Mouse (Mus musculus) embryonic facial prominence, embryonic 13.5 days (tissue): Measurements from ENCODE around the gene Cbx4. TPM values are rescaled to one million over a fixed set of nuclear protein-coding genes. Genes with fewer than 3 reads are reported as not detected.

Experiments
- ATAC-seq: fragments of 200-750 bp; cut with Nextera tagmentation; 2 replicates; pipeline ENCODE4 v1.8.0; 2017; ENCODE audit warnings: low read depth; ENCODE audit not compliant: insufficient number of reproducible peaks, insufficient read depth, low FRiP score, low TSS enrichment
- H3K27ac ChIP-seq: fragments of 300-500 bp; sonication (generic); 2 replicates; pipeline ENCODE4 v1.5.1; 2015; ENCODE audit warnings: moderate library complexity, mild to moderate bottlenecking, inconsistent platforms
- H3K27me3 ChIP-seq: fragments of 300-500 bp; sonication (generic); 2 replicates; pipeline ENCODE4 v1.6.1; 2015; ENCODE audit warnings: mild to moderate bottlenecking, inconsistent platforms
- H3K36me3 ChIP-seq: fragments of 300-500 bp; sonication (generic); 2 replicates; pipeline ENCODE4 v1.6.1; 2015; ENCODE audit warnings: mild to moderate bottlenecking, inconsistent platforms
- H3K4me1 ChIP-seq: fragments of 300-500 bp; sonication (generic); 2 replicates; pipeline ENCODE4 v1.6.1; 2015; ENCODE audit warnings: inconsistent platforms
- H3K4me2 ChIP-seq: fragments of 300-500 bp; sonication (generic); 2 replicates; pipeline ENCODE4 v1.6.1; 2015; ENCODE audit warnings: moderate library complexity, mild to moderate bottlenecking, inconsistent platforms
- H3K4me3 ChIP-seq: fragments of 300-500 bp; sonication (generic); 2 replicates; pipeline ENCODE4 v1.5.1; 2015; ENCODE audit warnings: mild to moderate bottlenecking, inconsistent platforms
- H3K9ac ChIP-seq: fragments of 300-500 bp; sonication (generic); 2 replicates; pipeline ENCODE4 v1.6.1; 2015; ENCODE audit warnings: mild to moderate bottlenecking, inconsistent platforms
- H3K9me3 ChIP-seq: fragments of 300-500 bp; sonication (generic); 2 replicates; pipeline ENCODE4 v1.6.1; 2016; ENCODE audit warnings: inconsistent platforms
- WGBS: fragments of 180-500 bp; shearing (Covaris S2); methylation state at CpG from one replicate; pipeline ENCODE4 v1.1.7; 2015; ENCODE audit warnings: mixed read lengths; 5-methylcytosine and 5-hydroxymethylcytosine counted together
- polyA plus RNA-seq: library from polyadenylated mRNA; unstranded; fragments of >200 nt; fragmentation: Nextera tagmentation; extraction: Ambion mirVana; gene quantifications from 2 replicates; pipeline ENCODE4 v1.2.1, GENCODE M21; 2015

Cbx4 gene
- polyA plus RNA-seq, 1 experiment from 2014 or later = 14.4 TPM

DNA sequence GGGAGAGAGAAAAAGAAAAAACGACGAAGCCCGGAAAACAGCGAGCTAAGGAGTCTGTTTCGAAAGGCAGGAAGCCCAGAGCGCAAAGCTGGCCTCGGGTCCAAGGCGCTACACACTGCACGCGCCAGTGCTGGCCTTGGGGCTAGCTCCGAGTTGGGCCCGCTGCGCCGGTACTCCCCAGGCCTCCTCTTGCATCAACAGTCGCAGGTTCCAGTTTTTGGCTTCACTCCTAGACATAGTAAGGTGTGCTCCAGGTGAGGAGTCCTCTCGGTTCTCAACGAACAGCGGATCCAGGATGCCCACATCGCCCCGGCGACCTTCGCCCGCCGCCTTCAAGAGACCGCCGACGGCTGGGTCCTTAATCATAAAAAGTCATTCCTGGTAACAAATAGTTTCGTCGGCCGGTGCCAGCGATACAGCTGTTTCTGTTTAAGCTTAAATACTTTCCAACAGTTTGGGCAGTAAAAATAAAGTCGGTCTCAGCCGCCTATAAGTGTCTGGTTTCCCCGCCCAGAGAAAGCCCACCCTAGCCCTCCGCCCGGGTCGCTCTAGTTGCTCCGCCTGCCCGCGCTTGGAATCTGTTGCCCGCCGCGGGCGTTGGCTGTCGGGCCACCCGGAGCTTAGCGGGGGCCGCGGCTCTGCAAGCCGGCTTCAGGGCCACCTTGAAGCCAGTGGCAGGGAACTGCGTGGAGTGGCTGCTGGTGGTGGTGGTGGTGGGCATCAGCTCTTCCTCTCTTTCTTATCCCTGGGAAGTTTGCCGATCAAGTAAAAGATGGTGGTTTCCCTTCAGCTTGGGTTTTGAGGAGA is 43.4 kb downstream of the Cbx4 start:
- Histone ChIP-seq H3K9ac (peak overlapping the region; percentile 58), H3K27me3 (peaks cover 83% of the 10 kb centered on the region), H3K4me3 (peak overlapping the region; percentile 29), H3K4me1 (peaks cover 91% of the 10 kb centered on the region), H3K27ac (peak overlapping the region; percentile 84), H3K4me2 (peak overlapping the region; percentile 80), H3K9me3 (no peaks in the 10 kb centered on the region), H3K36me3 (peaks cover 10% of the 10 kb centered on the region)
- under 1% methylated on average over 52 of the region's 52 CpGs for WGBS
- no peak for ATAC-seq

DNA sequence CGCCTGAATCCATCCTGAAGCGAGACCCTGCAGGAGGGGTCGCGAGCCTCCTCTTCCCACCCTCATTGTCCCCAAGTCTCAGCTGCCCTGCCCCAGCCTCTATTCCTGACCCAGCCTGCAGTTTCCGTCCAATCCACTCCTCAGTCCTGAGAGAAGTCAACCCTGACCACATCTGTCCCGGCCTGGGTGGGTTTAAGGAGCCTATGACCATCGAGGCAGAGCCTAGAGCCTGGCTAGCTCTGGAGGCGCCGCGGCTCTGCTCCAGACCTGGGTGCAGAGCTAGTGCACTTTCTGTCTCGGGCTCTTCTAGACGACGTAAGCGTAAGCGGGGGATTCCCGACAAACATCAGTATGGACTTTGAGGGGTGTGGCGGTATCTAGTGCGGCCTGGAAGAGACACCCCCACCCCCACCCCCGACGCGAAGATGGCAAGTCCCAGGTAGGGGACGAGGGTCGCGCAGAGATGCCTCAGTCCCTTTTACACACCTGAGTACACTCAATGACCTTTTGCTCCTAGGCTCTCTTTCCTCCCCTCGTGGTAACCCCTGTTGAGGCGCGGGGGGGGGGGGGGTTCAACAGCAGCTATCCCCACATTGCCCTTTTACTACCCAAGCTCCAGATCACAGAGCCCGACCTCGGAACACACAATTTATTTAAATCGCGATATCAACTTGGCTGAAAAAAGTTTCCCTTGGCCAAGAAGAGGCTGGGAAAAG is 44.1 kb downstream of the Cbx4 start:
- H3K9me3 ChIP-seq = no peaks in the 10 kb centered on the region
- under 1% methylated on average over 31 of the region's 31 CpGs for WGBS
- H3K27me3 ChIP-seq = peaks cover 84% of the 10 kb centered on the region
- H3K4me2 ChIP-seq = peak overlapping the region; percentile 80
- H3K36me3 ChIP-seq = peaks cover 10% of the 10 kb centered on the region
- peak overlapping the region; percentile 72 for H3K9ac ChIP-seq
- peaks cover 91% of the 10 kb centered on the region for H3K4me1 ChIP-seq
- peak overlapping the region; percentile 84 for H3K27ac ChIP-seq
- no peak for ATAC-seq
- peak overlapping the region; percentile 76 for H3K4me3 ChIP-seq

DNA sequence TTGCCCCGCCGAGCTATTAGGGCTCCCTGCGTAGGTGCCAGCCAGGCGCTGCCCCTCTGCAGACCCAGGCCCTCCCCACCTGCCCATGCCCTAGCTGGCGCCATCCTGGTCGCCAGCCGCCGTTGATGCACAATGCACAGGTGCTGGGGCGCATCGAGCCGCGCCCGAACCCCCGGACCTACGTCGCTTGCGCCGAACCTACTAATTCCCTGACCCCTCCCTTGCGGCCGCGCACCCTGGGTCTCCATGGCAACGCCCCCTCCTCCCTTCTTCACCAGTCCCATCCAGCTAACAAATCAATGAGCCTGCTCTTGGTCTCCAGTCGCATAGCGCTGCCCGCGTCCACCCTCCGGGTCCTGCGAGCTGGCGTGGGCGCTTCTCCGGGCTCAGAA is 44.7 kb downstream of the Cbx4 start:
- Histone ChIP-seq H3K36me3 (peaks cover 10% of the 10 kb centered on the region), H3K4me2 (peak overlapping the region; percentile 80), H3K27me3 (peaks cover 83% of the 10 kb centered on the region), H3K9me3 (no peaks in the 10 kb centered on the region), H3K4me1 (peaks cover 87% of the 10 kb centered on the region), H3K27ac (no peak overlapping the region), H3K4me3 (peak overlapping the region; percentile 76), H3K9ac (peak overlapping the region; percentile 72)
- ATAC-seq = 0 out of 2 replicates have a peak, but pooled peaks have one; percentile 5
- 0% methylated on average over 31 of the region's 31 CpGs for WGBS

DNA sequence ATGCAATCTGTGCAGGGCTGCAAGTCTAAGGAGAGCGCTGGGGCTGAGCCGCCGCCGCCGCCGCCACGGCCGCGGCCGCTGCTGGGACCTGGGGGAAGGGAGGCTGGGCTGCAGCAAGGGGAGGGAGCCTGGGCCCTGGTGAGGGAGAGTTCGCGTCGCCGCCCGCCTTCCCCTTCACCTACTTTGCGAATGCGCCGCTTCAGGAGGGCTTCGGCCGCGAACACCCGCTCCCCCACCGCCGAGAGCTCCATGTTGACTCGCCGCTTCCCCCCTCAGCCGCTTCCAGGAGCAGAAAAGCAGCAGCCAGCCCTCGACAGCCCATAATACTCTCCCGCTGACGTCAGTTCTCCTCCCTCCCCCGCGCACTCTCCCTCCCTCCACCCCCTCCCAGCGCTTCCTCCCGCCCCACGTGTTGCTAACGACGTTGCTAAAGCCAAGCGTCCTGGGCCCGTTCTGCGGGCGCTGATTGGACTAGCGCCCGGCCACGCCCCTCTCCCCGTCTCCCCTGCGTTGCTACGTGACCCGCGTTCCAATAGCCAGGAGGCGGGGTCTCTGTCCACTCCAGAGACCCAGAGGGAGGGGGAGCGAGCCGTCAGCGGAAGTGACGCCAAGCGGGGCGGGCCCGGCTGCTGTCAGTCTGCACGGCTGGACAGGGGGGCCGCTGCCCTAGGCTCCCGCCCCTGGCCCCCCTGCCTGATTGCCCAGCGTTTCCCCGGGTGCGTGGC is 45.3 kb downstream of the Cbx4 start, which contains the start of gene Cbx8:
Gene Cbx8 (minus strand): TSS at position 370 of the 725 bp plus-strand sequence.
- H3K9me3 ChIP-seq = no peaks in the 10 kb centered on the region
- H3K27ac ChIP-seq = peak within 1 kb of the TSS; percentile 84
- ATAC-seq = peak; percentile 89
- H3K27me3 ChIP-seq = peaks cover 83% of the 10 kb centered on the region
- H3K36me3 ChIP-seq = peaks cover 10% of the 10 kb centered on the region
- peaks cover 84% of the 10 kb centered on the region for H3K4me1 ChIP-seq
- under 1% methylated on average over 54 of the region's 63 CpGs for WGBS
- peak within 1 kb of the TSS; percentile 76 for H3K4me3 ChIP-seq
- H3K9ac ChIP-seq = peak within 1 kb of the TSS; percentile 84
- peak within 1 kb of the TSS; percentile 80 for H3K4me2 ChIP-seq

DNA sequence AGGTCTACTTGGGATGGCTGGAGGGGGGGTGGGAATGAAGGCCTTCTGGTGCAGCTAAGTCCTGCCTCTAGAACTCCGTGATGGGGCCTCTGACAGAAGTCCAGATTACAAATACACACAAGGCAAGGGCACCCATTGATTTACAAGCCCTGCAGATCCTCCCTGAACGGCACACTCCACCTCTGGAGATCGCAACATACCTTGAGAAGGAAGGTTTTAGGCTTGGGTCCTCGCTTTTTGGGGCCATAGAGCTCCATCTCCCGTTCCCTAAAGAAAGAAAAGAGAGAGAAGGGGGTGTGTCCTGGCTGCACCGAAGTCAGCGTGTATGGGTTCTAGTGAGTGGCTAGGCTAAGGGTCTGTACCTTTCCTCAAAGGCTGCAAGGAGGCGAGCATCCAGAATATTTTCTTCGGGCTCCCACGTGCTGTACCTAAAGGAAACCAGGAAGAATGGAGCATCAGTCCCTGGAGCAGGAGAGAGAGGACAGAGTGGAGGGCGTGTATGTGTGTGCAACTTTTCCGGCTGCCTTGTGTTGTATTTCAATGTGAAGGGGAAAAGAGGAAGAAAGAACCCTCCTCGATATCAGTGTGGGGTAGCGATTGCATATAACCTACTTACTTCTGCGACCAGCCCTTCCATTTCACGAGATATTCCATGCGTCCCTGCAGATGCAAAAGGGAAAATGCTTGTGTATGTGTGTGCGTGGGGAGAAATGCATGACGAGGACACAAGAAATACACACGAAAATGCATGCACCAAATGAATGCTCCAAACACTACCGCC is 46.1 kb downstream of the Cbx4 start:
- peak overlapping the region; percentile 84 for H3K9ac ChIP-seq
- no peaks in the 10 kb centered on the region for H3K9me3 ChIP-seq
- no peak for ATAC-seq
- peak overlapping the region; percentile 83 for H3K27ac ChIP-seq
- peaks cover 85% of the 10 kb centered on the region for H3K4me1 ChIP-seq
- peaks cover 10% of the 10 kb centered on the region for H3K36me3 ChIP-seq
- 5% methylated on average over 21 of the region's 21 CpGs for WGBS
- H3K4me2 ChIP-seq = peak overlapping the region; percentile 80
- H3K27me3 ChIP-seq = peaks cover 83% of the 10 kb centered on the region
- peak overlapping the region; percentile 76 for H3K4me3 ChIP-seq

DNA sequence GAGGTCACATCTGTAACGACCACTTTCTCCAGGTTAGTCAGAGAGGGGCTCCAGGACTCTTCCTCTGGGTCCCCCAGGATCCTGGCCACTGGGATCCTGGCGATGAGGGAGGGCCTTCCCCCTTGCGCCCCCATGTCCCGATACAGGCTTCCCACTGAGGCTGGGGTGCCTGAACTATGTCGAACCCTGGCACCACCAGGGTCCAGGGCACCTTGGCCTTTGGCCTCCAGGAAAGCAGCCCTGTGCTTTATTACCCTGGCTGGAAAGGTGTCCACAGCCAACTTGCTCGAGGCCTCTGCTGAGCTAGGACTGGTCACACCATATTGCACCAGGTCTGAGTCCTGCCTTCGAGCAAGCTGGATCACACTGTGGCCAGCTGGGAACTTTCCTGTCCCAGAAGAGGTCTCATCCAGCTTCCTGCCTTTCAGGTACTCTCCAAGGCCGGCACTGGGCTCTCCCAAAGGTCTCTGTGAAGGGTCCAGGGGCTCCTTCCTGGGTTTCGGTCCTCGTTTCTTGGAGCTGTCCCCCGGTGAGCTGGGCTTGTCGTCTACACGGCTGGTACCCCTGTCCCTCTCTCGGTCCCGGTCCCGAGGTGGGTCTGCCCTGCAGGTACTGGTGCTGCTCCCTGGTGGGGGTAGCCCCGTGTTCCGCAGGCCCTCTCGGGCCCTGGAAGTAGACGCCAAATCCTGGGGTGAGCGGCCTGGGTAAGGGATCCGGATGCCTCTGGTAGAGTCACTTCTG is 47.1 kb downstream of the Cbx4 start:
- Histone ChIP-seq H3K36me3 (peaks cover 10% of the 10 kb centered on the region), H3K9ac (peak overlapping the region; percentile 36; the same call in 1 of the 2 replicates), H3K27me3 (peaks cover 84% of the 10 kb centered on the region), H3K9me3 (no peaks in the 10 kb centered on the region), H3K27ac (no peak overlapping the region), H3K4me1 (peaks cover 85% of the 10 kb centered on the region), H3K4me3 (0 out of 2 replicates have a peak overlapping the region, but pooled peaks have one; percentile 4), H3K4me2 (peak overlapping the region; percentile 86)
- 38% methylated on average over 22 of the region's 22 CpGs for WGBS
- no peak for ATAC-seq

DNA sequence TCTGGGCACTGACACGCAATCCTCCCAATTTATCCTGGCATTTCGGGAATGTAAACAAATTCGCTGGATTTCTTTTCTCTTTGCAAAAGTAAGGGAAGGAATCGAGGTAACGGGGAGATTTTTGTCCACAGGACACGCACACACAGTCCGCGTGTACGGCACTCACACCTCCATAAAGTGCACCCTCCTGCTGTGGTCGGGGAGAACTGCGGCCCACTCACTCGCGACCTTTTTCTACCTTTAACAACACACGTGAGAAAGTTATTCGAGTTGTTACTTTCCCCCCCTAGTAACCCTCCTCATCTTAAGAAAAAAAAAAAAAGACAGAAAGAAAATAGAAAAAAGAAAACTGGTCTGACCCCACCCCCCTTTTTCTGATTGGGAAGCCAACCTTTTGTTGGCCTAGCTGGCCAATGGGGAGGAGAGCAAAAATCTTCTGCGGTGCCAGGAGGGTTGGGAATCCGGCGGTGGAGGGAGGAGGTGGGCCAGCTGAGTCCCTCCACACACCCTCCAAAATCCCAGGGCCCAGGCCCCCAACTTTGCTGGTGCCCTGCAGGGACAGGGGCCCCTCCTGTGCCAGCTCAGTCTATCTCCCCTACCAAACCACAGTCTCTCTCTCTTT is 48.1 kb downstream of the Cbx4 start:
- Histone ChIP-seq H3K9me3 (no peaks in the 10 kb centered on the region), H3K27me3 (peaks cover 81% of the 10 kb centered on the region), H3K27ac (0 out of 2 replicates have a peak overlapping the region, but pooled peaks have one; percentile 7), H3K9ac (peak overlapping the region; percentile 70; the same call in 1 of the 2 replicates), H3K36me3 (peaks cover 10% of the 10 kb centered on the region), H3K4me1 (peaks cover 76% of the 10 kb centered on the region), H3K4me3 (peak overlapping the region; percentile 51), H3K4me2 (peak overlapping the region; percentile 86)
- no peak for ATAC-seq
- WGBS = 6% methylated on average over 18 of the region's 18 CpGs

DNA sequence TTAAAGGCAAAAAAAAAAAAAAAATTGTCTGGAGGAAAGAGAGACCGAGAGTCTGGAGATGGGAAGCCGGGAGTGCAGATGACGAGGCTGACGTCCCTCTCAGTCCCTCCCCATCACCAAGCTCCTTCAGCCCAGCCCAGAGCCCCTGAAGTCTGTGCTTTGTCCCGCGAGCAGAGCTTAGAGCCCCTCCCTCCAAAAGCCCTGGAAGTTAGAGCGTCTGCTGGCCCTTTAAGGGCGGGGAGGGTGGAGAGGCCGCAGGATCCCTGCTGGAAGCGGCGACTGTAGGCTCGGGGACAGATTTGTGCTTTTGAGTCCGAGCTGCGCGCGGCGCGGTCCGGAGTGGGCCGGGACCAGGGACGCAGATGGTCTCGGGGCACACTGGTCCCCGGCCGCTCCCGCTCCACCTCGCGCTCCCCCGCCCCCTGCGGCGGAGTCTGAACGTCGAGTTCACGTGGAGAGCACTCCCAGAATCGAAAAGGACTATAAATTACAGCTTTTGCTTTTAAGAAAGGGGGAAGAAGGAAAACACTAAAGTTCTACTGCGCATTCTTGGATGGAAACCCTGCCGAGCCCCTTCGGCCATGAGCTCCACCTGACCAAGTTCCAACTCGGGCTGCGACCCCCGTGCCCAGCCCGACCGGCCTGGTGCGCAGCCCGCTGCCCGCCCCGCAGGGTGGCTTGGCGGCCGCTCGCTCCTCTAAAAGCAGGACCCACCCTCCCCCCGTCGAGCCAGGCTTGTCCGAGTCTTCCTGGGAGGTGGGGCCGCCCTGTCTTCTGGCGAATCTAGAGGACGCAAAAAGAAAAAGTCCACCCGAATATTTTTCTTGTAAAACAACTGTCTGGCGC is 48.9 kb downstream of the Cbx4 start:
- H3K4me1 ChIP-seq = peaks cover 69% of the 10 kb centered on the region
- no peaks in the 10 kb centered on the region for H3K9me3 ChIP-seq
- peaks cover 75% of the 10 kb centered on the region for H3K27me3 ChIP-seq
- H3K36me3 ChIP-seq = peaks cover 10% of the 10 kb centered on the region
- 0 out of 2 replicates have a peak overlapping the region, but pooled peaks have one; percentile 7 for H3K27ac ChIP-seq
- no peak for ATAC-seq
- peak overlapping the region; percentile 70 for H3K9ac ChIP-seq
- peak overlapping the region; percentile 86 for H3K4me2 ChIP-seq
- WGBS = 1% methylated on average over 57 of the region's 57 CpGs
- peak overlapping the region; percentile 51 for H3K4me3 ChIP-seq

DNA sequence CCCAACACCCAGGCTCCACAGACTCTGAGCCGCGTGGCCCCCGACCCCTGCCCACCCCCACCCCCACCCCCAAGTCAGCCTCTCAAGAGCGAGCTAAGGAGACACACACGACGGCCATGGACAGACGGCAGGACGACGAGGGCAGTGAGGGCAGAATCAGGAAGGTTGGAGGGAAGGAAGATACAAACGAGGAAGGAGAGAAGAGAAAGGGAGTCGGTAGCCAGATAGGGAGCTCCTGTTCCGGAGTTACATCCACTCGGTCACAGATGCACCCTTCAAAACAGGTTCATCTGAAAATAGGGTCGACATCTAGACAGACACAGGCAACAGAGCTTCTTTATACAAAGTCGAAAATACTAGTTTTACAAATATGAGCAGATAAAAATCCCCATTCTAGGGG is 49.6 kb downstream of the Cbx4 start:
- peak overlapping the region; percentile 86 for H3K4me2 ChIP-seq
- peaks cover 68% of the 10 kb centered on the region for H3K27me3 ChIP-seq
- peak overlapping the region; percentile 51; the same call in 1 of the 2 replicates for H3K4me3 ChIP-seq
- no peak overlapping the region for H3K9ac ChIP-seq
- no peak overlapping the region for H3K27ac ChIP-seq
- no peaks in the 10 kb centered on the region for H3K9me3 ChIP-seq
- WGBS = 4% methylated on average over 15 of the region's 15 CpGs
- H3K4me1 ChIP-seq = peaks cover 62% of the 10 kb centered on the region
- no peak for ATAC-seq
- peaks cover 10% of the 10 kb centered on the region for H3K36me3 ChIP-seq
